Mouse (Mus musculus): ENCODE measurements around the gene Catsper4. TPM values are rescaled to one million over a fixed set of nuclear protein-coding genes. Genes with fewer than 3 reads are reported as not detected.

Catsper4 gene
- polyA plus RNA-seq (2014; fragmentation: Illumina TruSeq; extraction: RNeasy Lipid Tissue Mini Kit (QIAGEN cat#74804); ENCODE audit: low read depth, low replicate concordance) = not detected

DNA sequence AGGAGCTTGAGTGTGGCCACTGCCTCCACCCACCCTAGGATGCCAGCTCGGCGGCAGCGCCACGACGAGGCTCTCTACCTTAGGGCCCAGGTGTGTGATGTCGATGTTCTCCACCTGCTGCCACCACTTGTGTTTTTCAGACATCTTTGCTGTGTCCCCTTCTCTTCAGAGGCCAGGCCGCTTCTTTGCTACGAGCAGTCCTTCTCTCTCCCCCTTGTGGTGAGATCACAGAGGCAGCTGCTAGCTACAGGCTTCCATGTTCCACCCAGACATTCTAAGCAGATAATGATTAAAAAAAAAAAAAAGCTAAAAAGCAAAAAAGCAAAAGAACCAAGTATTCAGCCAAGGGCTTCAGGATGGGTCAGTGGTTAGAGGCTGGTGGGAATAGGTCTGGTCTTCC, at the start of gene Catsper4:
Catsper4 (minus strand) TSS at position 190 of the 400 bp plus-strand sequence.

DNA sequence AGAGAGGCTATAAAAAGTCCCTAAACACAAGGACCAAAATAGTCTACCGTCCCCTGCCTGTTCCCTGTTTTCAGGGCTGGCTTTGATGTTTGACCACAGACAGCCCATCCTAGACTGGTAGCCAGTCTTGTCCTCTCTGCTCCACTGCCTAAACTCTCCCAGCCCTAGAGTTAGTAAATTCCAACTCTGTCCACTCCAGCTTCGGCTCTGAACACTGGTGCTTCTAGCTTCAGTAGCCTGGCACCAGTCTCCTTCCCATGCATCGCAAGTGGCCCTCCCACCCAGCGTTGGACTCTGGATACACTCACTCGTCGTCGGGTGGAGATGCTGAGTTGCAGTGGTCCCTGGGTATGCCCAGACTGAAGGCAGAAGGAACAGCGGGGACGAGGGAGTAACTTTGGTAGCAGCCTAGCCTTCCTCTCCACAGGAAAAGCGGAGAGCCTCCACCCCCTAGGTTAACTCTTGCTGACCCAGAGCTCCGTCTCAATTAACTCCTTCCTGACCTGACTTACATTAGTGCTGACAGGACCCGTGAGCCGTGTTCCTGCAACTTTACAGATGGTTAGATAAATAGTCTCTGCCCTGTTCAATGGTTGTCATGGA, 26.6 kb upstream of the Catsper4 start, which contains the start of gene Grrp1:
Grrp1 (minus strand) TSS at position 385 of the 603 bp plus-strand sequence.

DNA sequence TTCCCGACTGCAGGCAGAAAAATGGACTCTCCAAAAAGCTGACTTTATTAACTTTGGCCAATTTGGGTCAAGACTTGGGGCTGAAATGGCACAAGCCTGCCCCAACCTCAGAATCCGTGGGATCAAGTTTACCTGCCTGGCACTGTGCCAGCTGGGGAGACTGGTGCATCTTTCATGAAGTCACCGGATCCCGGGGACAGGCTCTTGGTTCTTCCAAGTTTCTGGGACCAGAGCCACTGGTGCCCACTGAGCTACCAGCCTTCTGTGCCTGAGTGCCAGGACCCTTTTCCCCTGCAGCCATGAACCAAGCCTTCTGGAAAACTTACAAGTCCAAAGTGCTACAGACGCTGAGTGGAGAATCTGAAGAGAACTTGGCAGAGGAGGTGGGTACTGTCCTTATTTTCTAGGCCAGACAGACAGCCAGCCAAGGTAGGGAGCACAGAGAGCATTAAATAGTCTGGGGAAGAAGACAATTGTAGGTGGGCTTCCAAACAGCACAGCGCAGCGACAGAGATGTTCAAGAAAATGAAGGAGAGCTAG, 19.6 kb upstream of the Catsper4 start, which contains the start of gene Gm30191:
Gm30191 (plus strand) TSS at position 217 of the 540 bp plus-strand sequence.

DNA sequence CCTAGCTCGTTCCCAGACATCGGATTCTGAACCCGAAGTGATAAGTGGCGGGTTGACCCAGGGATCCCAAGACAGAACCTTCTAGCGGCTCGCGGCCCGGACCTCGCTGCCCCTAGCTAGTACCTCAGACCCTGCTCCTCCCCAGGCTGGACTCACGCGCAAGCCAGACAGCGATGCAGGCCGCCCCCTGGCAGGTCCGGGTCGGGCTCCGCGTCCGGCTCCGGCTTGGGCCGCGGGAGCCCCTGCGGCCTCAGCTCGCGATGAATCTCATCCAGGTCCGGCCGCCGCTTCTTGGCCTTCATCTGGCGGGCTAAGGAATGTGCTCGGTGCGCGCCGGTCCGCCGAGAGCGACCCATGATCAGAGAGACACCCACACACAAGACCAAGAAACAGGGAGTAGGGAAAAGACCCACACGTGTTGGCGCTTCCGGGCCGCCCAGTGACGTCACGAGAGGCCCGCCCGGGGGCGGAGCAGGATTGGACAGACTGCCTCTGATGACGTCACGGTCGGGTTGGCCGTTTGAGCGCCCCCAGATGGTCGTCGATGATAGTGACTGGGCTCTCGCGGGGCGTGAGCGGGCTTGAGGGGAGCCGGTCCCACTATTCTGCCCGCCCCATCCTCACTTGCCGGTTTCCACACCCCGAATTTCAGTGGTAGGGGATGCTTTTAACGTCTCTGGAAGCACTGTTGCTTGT, 18.1 kb upstream of the Catsper4 start, which contains the start of gene Zfp593:
Zfp593 (minus strand) TSS at position 445 of the 696 bp plus-strand sequence.

DNA sequence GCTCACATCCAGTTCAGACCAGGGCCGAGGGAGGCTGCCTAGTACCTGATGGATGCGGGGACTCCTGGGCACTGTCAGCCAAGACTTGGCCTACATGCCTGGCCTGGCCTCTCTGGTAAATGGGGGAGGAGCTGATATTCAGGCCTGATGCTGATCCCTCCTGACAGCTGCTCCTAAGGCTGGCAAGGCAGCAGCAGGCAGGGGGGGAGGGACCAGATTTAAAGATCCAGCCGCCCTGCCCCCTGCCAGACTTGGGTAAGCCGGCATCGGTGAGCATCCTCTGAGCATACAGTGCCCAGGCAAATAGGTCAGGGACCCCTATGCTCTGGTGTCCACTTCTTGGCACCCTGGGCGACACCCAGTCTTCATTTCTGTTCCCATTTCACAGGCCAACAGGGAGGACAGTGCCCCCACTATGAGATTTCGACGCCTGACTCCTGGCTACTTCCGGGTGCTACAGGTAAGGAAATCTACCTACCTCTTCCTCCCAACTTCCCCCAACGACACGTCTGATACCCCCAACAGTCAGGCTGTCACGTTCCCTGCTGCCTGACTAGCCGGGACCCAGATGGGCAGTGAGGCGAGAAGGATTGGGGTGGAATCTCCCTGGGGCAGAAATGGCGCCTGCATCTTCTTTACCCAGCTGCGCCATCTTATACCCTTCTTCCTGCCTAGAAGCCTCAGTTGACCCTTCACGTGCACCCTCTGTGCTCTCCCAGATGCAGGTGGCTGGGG, 16.5 kb upstream of the Catsper4 start, which contains the start of gene E130218I03Rik:
E130218I03Rik (plus strand) TSS at position 147 of the 735 bp plus-strand sequence.

DNA sequence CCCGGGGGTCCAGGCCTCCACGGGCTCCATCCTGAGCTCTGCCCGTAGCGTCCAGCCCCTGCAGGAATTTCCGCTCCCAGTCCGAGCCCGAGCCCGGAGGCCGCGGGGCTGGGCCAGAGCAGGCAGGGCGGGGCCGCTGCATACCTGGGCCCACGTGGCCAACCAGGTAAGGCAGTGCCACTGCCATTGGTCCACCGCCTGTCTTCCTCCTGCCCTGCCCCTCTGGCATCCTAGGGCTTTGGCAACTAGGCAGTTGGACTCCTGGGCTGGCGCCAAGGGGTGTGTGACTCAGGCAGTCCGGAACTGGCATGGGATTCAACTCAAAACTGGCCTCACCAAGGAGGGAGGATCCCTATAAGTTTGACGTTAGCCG, 11.1 kb upstream of the Catsper4 start, which contains the start of gene Cnksr1:
Cnksr1 (minus strand) TSS at position 121 of the 373 bp plus-strand sequence.

DNA sequence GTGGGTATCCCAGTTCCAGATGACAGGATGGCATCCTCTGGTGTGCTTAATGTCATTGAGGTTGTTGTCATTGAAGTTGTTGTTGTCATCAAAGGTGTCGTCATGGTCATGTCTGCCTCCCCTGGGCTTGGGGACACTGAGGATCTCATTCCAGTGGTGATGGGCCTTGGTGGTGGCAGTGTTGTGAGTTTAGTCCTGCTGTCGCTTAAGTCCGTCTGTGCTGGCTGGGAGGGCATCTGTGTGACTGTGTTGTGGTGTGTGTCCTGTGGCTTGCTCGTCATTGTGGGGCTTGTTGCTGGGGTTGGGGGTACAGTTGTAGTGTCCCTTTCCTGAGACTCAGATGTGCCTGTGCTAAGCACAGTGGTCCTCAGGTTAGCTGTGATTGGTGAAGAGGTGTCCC, 24.3 kb downstream of the Catsper4 start, which contains the start of gene Gm7534:
Gm7534 (minus strand) TSS at position 101 of the 400 bp plus-strand sequence.

Other genes starting within 250 kb of the Catsper4 start
- 10.2 TPM for gene Dhdds, start 226.5 kb downstream of the Catsper4 start, polyA plus RNA-seq (2014; fragmentation: Illumina TruSeq; extraction: RNeasy Lipid Tissue Mini Kit (QIAGEN cat#74804); ENCODE audit: low read depth, low replicate concordance)
- not detected for gene Lin28a, start 208.5 kb downstream of the Catsper4 start, polyA plus RNA-seq (2014; fragmentation: Illumina TruSeq; extraction: RNeasy Lipid Tissue Mini Kit (QIAGEN cat#74804); ENCODE audit: low read depth, low replicate concordance)
- gene Zfp683, start 173.5 kb downstream of the Catsper4 start, polyA plus RNA-seq (2014; fragmentation: Illumina TruSeq; extraction: RNeasy Lipid Tissue Mini Kit (QIAGEN cat#74804); ENCODE audit: low read depth, low replicate concordance) = not detected
- gene Crybg2, start 166.6 kb downstream of the Catsper4 start, polyA plus RNA-seq (2014; fragmentation: Illumina TruSeq; extraction: RNeasy Lipid Tissue Mini Kit (QIAGEN cat#74804); ENCODE audit: low read depth, low replicate concordance) = 0.29 TPM
- 9.6 TPM for gene Cd52, start 132.3 kb downstream of the Catsper4 start, polyA plus RNA-seq (2014; fragmentation: Illumina TruSeq; extraction: RNeasy Lipid Tissue Mini Kit (QIAGEN cat#74804); ENCODE audit: low read depth, low replicate concordance)
- not detected for gene Ubxn11, start 124.8 kb downstream of the Catsper4 start, polyA plus RNA-seq (2014; fragmentation: Illumina TruSeq; extraction: RNeasy Lipid Tissue Mini Kit (QIAGEN cat#74804); ENCODE audit: low read depth, low replicate concordance)
- 1.2 TPM for gene Sh3bgrl3, start 98.6 kb downstream of the Catsper4 start, polyA plus RNA-seq (2014; fragmentation: Illumina TruSeq; extraction: RNeasy Lipid Tissue Mini Kit (QIAGEN cat#74804); ENCODE audit: low read depth, low replicate concordance)
- gene Cep85, start 40.3 kb downstream of the Catsper4 start, polyA plus RNA-seq (2014; fragmentation: Illumina TruSeq; extraction: RNeasy Lipid Tissue Mini Kit (QIAGEN cat#74804); ENCODE audit: low read depth, low replicate concordance) = 20.6 TPM
- not detected for gene Gm7534, start 24.4 kb downstream of the Catsper4 start, polyA plus RNA-seq (2014; fragmentation: Illumina TruSeq; extraction: RNeasy Lipid Tissue Mini Kit (QIAGEN cat#74804); ENCODE audit: low read depth, low replicate concordance)
- gene Cnksr1, start 11.0 kb upstream of the Catsper4 start, polyA plus RNA-seq (2014; fragmentation: Illumina TruSeq; extraction: RNeasy Lipid Tissue Mini Kit (QIAGEN cat#74804); ENCODE audit: low read depth, low replicate concordance) = not detected
- gene E130218I03Rik, start 16.3 kb upstream of the Catsper4 start, polyA plus RNA-seq (2014; fragmentation: Illumina TruSeq; extraction: RNeasy Lipid Tissue Mini Kit (QIAGEN cat#74804); ENCODE audit: low read depth, low replicate concordance) = not detected
- 0.32 TPM for gene Zfp593, start 18.2 kb upstream of the Catsper4 start, polyA plus RNA-seq (2014; fragmentation: Illumina TruSeq; extraction: RNeasy Lipid Tissue Mini Kit (QIAGEN cat#74804); ENCODE audit: low read depth, low replicate concordance)
- not detected for gene Gm30191, start 19.6 kb upstream of the Catsper4 start, polyA plus RNA-seq (2014; fragmentation: Illumina TruSeq; extraction: RNeasy Lipid Tissue Mini Kit (QIAGEN cat#74804); ENCODE audit: low read depth, low replicate concordance)
- not detected for gene Grrp1, start 26.7 kb upstream of the Catsper4 start, polyA plus RNA-seq (2014; fragmentation: Illumina TruSeq; extraction: RNeasy Lipid Tissue Mini Kit (QIAGEN cat#74804); ENCODE audit: low read depth, low replicate concordance)
- 8.1 TPM for gene Pdik1l, start 60.5 kb upstream of the Catsper4 start, polyA plus RNA-seq (2014; fragmentation: Illumina TruSeq; extraction: RNeasy Lipid Tissue Mini Kit (QIAGEN cat#74804); ENCODE audit: low read depth, low replicate concordance)
- gene Trim63, start 87.7 kb upstream of the Catsper4 start, polyA plus RNA-seq (2014; fragmentation: Illumina TruSeq; extraction: RNeasy Lipid Tissue Mini Kit (QIAGEN cat#74804); ENCODE audit: low read depth, low replicate concordance) = not detected
- gene Slc30a2, start 115.8 kb upstream of the Catsper4 start, polyA plus RNA-seq (2014; fragmentation: Illumina TruSeq; extraction: RNeasy Lipid Tissue Mini Kit (QIAGEN cat#74804); ENCODE audit: low read depth, low replicate concordance) = not detected
- gene Extl1, start 156.5 kb upstream of the Catsper4 start, polyA plus RNA-seq (2014; fragmentation: Illumina TruSeq; extraction: RNeasy Lipid Tissue Mini Kit (QIAGEN cat#74804); ENCODE audit: low read depth, low replicate concordance) = 0.19 TPM
- gene Pafah2, start 168.9 kb upstream of the Catsper4 start, polyA plus RNA-seq (2014; fragmentation: Illumina TruSeq; extraction: RNeasy Lipid Tissue Mini Kit (QIAGEN cat#74804); ENCODE audit: low read depth, low replicate concordance) = 47.7 TPM
- 6.3 TPM for gene Stmn1, start 240.9 kb upstream of the Catsper4 start, polyA plus RNA-seq (2014; fragmentation: Illumina TruSeq; extraction: RNeasy Lipid Tissue Mini Kit (QIAGEN cat#74804); ENCODE audit: low read depth, low replicate concordance)

Measured in liver, adult 10 weeks (tissue).